Mouse (Mus musculus) liver, adult 2 months (tissue): ENCODE measurements at regions not wholly inside any gene's neighbourhood (a gene's known extent, or its start where the extent isn't known, plus 50 kb on each side); places are given as distances from the start of the nearest gene placed in this dataset.

Source experiments
- DNase-seq: peaks from one replicate; pipeline ENCODE4 v3.0.0-alpha.2; 2011; ENCODE audit warnings: low read depth, low spot score; ENCODE audit errors: extremely low read depth
- H3K27ac ChIP-seq: fragments of 200-500 bp; replicated peaks from 2 replicates; pipeline ENCODE4 v1.5.1; 2012; ENCODE audit warnings: low read depth, mild to moderate bottlenecking, control low read depth, inconsistent platforms, low read length; ENCODE audit not compliant: insufficient read depth
- H3K27me3 ChIP-seq: fragments of 200-500 bp; 2 replicates; pipeline ENCODE4 v1.6.1; 2012; ENCODE audit warnings: mild to moderate bottlenecking, moderate library complexity, low read length, inconsistent platforms; ENCODE audit not compliant: control insufficient read depth, insufficient read depth
- H3K36me3 ChIP-seq: fragments of 200-500 bp; 2 replicates; pipeline ENCODE4 v1.6.1; 2012; ENCODE audit warnings: low read length, inconsistent platforms; ENCODE audit not compliant: control insufficient read depth, insufficient read depth
- H3K4me1 ChIP-seq: fragments of 200-500 bp; 2 replicates; pipeline ENCODE4 v1.6.1; 2011; ENCODE audit warnings: low read length; ENCODE audit not compliant: control insufficient read depth, insufficient read depth
- H3K4me3 ChIP-seq: fragments of 200-500 bp; 2 replicates; pipeline ENCODE4 v1.5.1; 2011; ENCODE audit warnings: low read depth, mild to moderate bottlenecking, control low read depth, low read length, moderate library complexity; ENCODE audit not compliant: insufficient read depth
- H3K79me2 ChIP-seq: fragments of 200-500 bp; 2 replicates; pipeline ENCODE4 v1.6.1; 2012; ENCODE audit warnings: inconsistent platforms, mild to moderate bottlenecking, low read length, moderate library complexity; ENCODE audit not compliant: control insufficient read depth, insufficient read depth
- H3K9ac ChIP-seq: fragments of 200-500 bp; 2 replicates; pipeline ENCODE4 v1.6.1; 2012; ENCODE audit warnings: low read depth, mild to moderate bottlenecking, control low read depth, inconsistent platforms, low read length
- CTCF ChIP-seq: fragments of 200-500 bp; IDR thresholded peaks from 2 replicates; pipeline ENCODE4 v1.5.1; 2011; ENCODE audit warnings: low read depth, low read length, control low read depth
- POLR2A ChIP-seq: fragments of 200-500 bp; IDR thresholded peaks from 2 replicates; pipeline ENCODE4 v1.6.1; 2011; ENCODE audit warnings: low read length, control low read depth; ENCODE audit not compliant: insufficient read depth; ENCODE audit errors: extremely low read depth
- WGBS: fragments of 180-500 bp; shearing (Covaris S2); methylation state at CpG from one replicate; pipeline ENCODE4 v1.1.7; 2018; 5-methylcytosine and 5-hydroxymethylcytosine counted together

DNA sequence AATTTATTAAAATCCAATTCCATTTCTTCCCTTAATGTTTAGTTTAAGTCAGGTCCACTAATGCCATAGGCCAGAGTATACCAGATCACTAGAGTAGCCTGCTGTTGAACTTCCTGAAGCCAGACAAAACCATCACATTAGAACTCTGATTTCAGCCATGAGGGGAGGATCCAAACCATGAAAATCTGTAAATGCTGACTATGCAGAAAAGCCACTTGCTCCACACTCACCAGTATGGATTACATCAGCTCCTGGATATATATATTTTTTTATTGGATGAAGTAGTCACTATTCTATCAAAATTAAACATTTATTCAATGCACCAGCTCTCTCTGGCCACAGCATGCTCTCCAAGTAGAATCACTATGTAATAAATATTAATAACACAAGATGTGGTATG, 202.8 kb upstream of the Nrp1 start:
- H3K9ac ChIP-seq = no peak overlapping the region
- DNase-seq = no peak
- H3K27ac ChIP-seq = no peak overlapping the region
- TF ChIP-seq CTCF (no peak), POLR2A (no peak)
- no peak overlapping the region for H3K4me3 ChIP-seq
- H3K79me2 ChIP-seq = no peaks in the 10 kb centered on the region
- H3K4me1 ChIP-seq = no peaks in the 10 kb centered on the region
- no peaks in the 10 kb centered on the region for H3K27me3 ChIP-seq
- no peaks in the 10 kb centered on the region for H3K36me3 ChIP-seq

DNA sequence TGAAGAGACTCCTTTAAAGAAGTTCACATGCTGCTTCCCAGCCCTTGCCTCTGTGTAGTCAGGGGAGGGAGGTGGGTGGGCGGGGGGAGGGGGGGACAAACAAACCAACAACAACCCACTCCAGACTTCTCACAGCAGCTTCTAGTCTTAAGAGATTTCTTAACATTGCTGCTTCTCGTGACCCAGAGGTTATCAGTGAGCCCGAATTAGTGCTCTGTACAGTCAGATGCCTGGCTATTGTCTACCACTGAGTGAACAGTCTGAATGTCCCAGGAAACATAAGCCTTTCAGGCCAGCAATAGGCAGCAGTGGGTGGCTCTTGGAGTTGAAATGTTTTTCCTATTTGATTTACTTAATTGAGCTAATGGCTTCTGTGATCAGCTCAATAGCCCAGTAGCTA, 202.2 kb upstream of the Nrp1 start:
- Histone ChIP-seq H3K27me3 (no peaks in the 10 kb centered on the region), H3K27ac (no peak overlapping the region), H3K36me3 (no peaks in the 10 kb centered on the region), H3K4me1 (no peaks in the 10 kb centered on the region), H3K9ac (no peak overlapping the region), H3K4me3 (no peak overlapping the region), H3K79me2 (no peaks in the 10 kb centered on the region)
- 41% methylated on average over 3 of the region's 3 CpGs for WGBS
- TF ChIP-seq POLR2A (no peak), CTCF (no peak)
- no peak for DNase-seq

DNA sequence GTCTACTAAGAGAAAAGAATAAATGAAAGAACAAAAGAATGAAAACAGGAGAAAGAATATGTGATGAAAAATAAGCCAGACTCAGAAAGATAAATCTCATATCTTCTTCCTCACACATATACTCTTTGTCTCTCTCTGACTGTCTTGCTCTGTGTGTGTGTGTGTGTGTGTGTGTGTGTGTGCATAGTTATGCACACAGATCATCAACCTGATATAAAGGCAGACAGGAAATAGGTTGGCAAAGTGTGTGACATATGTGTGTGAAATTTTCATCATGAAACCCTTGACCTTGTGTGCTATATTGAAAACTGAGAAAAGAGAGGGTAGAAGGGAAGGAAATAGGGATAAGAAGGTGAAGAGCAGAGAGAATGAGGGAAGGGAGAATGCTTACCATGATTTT, 195.5 kb upstream of the Nrp1 start:
- no peaks in the 10 kb centered on the region for H3K79me2 ChIP-seq
- H3K4me3 ChIP-seq = no peak overlapping the region
- H3K27me3 ChIP-seq = no peaks in the 10 kb centered on the region
- H3K4me1 ChIP-seq = no peaks in the 10 kb centered on the region
- no peak for DNase-seq
- H3K36me3 ChIP-seq = no peaks in the 10 kb centered on the region
- no peak overlapping the region for H3K9ac ChIP-seq
- TF ChIP-seq CTCF (no peak), POLR2A (no peak)
- H3K27ac ChIP-seq = no peak overlapping the region

DNA sequence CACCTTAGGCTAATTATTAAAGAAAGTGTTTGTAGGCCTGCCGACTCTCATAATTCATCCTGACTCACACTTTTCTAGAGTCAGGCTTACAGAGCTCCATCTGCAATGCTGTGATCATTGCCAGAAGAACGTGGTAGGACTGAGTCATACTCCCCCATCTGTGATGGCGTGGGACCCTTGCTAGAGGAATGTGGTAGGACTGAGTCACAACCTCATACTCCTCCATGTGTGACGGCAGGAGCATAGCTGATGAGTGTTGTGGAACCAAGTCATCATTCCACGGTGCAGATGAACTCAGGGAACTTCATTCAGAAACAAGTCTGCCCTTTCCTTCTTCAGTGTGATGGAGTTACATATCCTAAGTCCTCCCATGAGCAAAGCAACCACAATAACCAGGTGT, 193.4 kb upstream of the Nrp1 start:
- Histone ChIP-seq H3K9ac (no peak overlapping the region), H3K4me3 (no peak overlapping the region), H3K27me3 (no peaks in the 10 kb centered on the region), H3K36me3 (no peaks in the 10 kb centered on the region), H3K4me1 (no peaks in the 10 kb centered on the region), H3K27ac (no peak overlapping the region), H3K79me2 (no peaks in the 10 kb centered on the region)
- no peak for TF ChIP-seq POLR2A
- no peak for DNase-seq
- 90% methylated on average over 5 of the region's 5 CpGs for WGBS

DNA sequence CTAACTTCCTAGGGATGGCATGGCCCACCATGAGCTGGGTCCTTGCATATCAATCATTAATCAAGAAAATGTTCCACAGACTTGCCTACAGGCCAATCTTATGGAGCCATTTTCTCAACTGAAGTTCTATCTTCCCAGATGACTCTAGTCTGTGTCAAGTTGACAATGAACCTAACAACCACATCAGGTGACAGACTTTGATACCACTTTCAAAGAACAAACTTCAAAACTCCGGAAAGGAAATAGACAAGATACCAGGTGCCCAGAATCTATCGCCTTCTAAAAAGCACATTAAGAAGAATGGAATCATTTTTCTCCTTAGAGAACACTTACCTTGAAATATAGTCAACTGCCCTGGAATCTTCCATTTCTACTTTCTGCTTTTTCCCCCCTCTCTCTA, 192.8 kb upstream of the Nrp1 start:
- 91% methylated on average over 2 of the region's 2 CpGs for WGBS
- no peaks in the 10 kb centered on the region for H3K27me3 ChIP-seq
- H3K27ac ChIP-seq = no peak overlapping the region
- H3K4me1 ChIP-seq = no peaks in the 10 kb centered on the region
- TF ChIP-seq CTCF (no peak), POLR2A (no peak)
- no peak overlapping the region for H3K9ac ChIP-seq
- no peak overlapping the region for H3K4me3 ChIP-seq
- H3K79me2 ChIP-seq = no peaks in the 10 kb centered on the region
- DNase-seq = no peak
- no peaks in the 10 kb centered on the region for H3K36me3 ChIP-seq

DNA sequence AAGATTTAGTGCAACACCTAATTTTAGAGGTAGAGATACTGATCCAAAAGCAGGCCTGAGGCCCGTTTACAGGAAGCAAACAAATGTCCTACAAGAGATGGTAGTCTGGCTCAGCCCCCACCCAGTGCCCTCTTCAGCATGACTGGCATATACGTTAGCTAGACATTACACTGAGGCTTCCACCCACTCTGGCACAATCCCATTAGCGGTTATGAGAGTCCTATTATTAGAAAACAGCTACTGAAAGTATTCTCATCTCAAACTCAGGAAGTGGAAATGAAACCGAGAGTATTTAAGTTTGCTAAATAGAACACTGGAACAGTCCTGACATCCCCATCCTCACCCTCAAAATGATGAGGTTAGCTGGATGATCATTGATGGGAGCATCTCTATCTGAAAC, 192.3 kb upstream of the Nrp1 start:
- H3K27me3 ChIP-seq = no peaks in the 10 kb centered on the region
- H3K79me2 ChIP-seq = no peaks in the 10 kb centered on the region
- TF ChIP-seq POLR2A = no peak
- no peak for TF ChIP-seq CTCF
- no peaks in the 10 kb centered on the region for H3K36me3 ChIP-seq
- no peak overlapping the region for H3K27ac ChIP-seq
- 77% methylated on average over 4 of the region's 4 CpGs for WGBS
- DNase-seq = peak; percentile 23
- H3K9ac ChIP-seq = no peak overlapping the region
- H3K4me3 ChIP-seq = no peak overlapping the region
- no peaks in the 10 kb centered on the region for H3K4me1 ChIP-seq
